Mouse (Mus musculus) kidney, adult 2 months (tissue): ENCODE results near the gene Grid2.

Experiments
- CTCF ChIP-seq: fragments of 200-500 bp; conservative IDR thresholded peaks from 2 replicates; pipeline ENCODE4 v1.5.1; 2011; ENCODE audit warnings: low read depth, mild to moderate bottlenecking, control low read depth, low read length, moderate library complexity, mixed read lengths; ENCODE audit not compliant: insufficient read depth, insufficient read length
- POLR2A ChIP-seq: fragments of 200-500 bp; IDR thresholded peaks from one replicate; pipeline ENCODE4 v1.6.1; 2011; ENCODE audit warnings: low read depth, low read length, control low read depth

GRCm38 (mm10) chr6:64236351-64236750, 980.7 kb downstream of the Grid2 start:
- TF ChIP-seq CTCF = no peak
- no peak for TF ChIP-seq POLR2A
